Mouse (Mus musculus): Measurements from ENCODE around the gene Hist2h3c1. TPM values are rescaled to one million over a fixed set of nuclear protein-coding genes. Genes with fewer than 3 reads are reported as not detected.
A peak's percentile ranks its signal among the peaks of the same experiment; 100 is the strongest.
"Not testable (repeated sequence)": the region's sequence is repeated elsewhere in the genome, so short reads cannot be mapped to it uniquely, and the experiment has no call there.

Gene Hist2h3c1
- polyA plus RNA-seq, 1 experiment from 2014 or later = 1.4 TPM

GRCm38 (mm10) chr3:96261623-96262022 is 15.1 kb downstream of the Hist2h3c1 start:
- 62% methylated on average over 3 of the region's 3 CpGs for WGBS
- peak overlapping the region; percentile 92 for H3K9ac ChIP-seq
- H3K9me3 ChIP-seq (replicated peaks) = no peaks in the 10 kb centered on the region
- peaks cover 12% of the 10 kb centered on the region for H3K4me1 ChIP-seq (replicated peaks)
- no peak for ATAC-seq (ENCODE audit: insufficient number of reproducible peaks, low FRiP score)
- peak overlapping the region; percentile 77; the same call in 1 of the 2 replicates for H3K4me3 ChIP-seq
- H3K36me3 ChIP-seq = no peaks in the 10 kb centered on the region
- peak overlapping the region; percentile 99 for H3K27ac ChIP-seq (ENCODE audit: poor library complexity, severe bottlenecking)
- H3K4me2 ChIP-seq = peak overlapping the region; percentile 91
- no peaks in the 10 kb centered on the region for H3K27me3 ChIP-seq (replicated peaks)

GRCm38 (mm10) chr3:96262216-96262875 is 15.9 kb downstream of the Hist2h3c1 start:
- Histone ChIP-seq H3K4me3 (peak overlapping the region; percentile 77), H3K36me3 (no peaks in the 10 kb centered on the region), H3K27me3 (replicated peaks) (no peaks in the 10 kb centered on the region), H3K27ac (ENCODE audit: poor library complexity, severe bottlenecking) (peak overlapping the region; percentile 99), H3K4me1 (replicated peaks) (peaks cover 12% of the 10 kb centered on the region), H3K9ac (peak overlapping the region; percentile 92), H3K4me2 (peak overlapping the region; percentile 91), H3K9me3 (replicated peaks) (no peaks in the 10 kb centered on the region)
- 1% methylated on average over 19 of the region's 19 CpGs for WGBS
- ATAC-seq (ENCODE audit: insufficient number of reproducible peaks, low FRiP score) = peak; percentile 86

- WGBS = under 1% methylated on average over 40 of the region's 40 CpGs
- H3K9me3 ChIP-seq (replicated peaks) = no peaks in the 10 kb centered on the region
- H3K36me3 ChIP-seq = no peaks in the 10 kb centered on the region
- H3K27me3 ChIP-seq (replicated peaks) = no peaks in the 10 kb centered on the region
- H3K4me2 ChIP-seq = peak within 1 kb of the TSS; percentile 91
- H3K4me1 ChIP-seq (replicated peaks) = peaks cover 15% of the 10 kb centered on the region
- peak within 1 kb of the TSS; percentile 99 for H3K27ac ChIP-seq (ENCODE audit: poor library complexity, severe bottlenecking)
- peak within 1 kb of the TSS; percentile 77 for H3K4me3 ChIP-seq
- H3K9ac ChIP-seq = peak within 1 kb of the TSS; percentile 92
- peak; percentile 79 for ATAC-seq (ENCODE audit: insufficient number of reproducible peaks, low FRiP score)
These were observed 16.6 kb downstream of the Hist2h3c1 start, which contains the start of gene Hist2h4 for GRCm38 (mm10) chr3:96262979-96263550. Gene Hist2h4, minus strand, starts transcription at chr3:96263311.

GRCm38 (mm10) chr3:96263558-96264403 is 17.3 kb downstream of the Hist2h3c1 start:
- no peaks in the 10 kb centered on the region for H3K27me3 ChIP-seq (replicated peaks)
- 10% methylated on average over 27 of the region's 27 CpGs for WGBS
- no peaks in the 10 kb centered on the region for H3K9me3 ChIP-seq (replicated peaks)
- H3K4me1 ChIP-seq (replicated peaks) = peaks cover 17% of the 10 kb centered on the region
- ATAC-seq (ENCODE audit: insufficient number of reproducible peaks, low FRiP score) = no peak
- H3K27ac ChIP-seq (ENCODE audit: poor library complexity, severe bottlenecking) = peak overlapping the region; percentile 99
- peak overlapping the region; percentile 78 for H3K9ac ChIP-seq
- peak overlapping the region; percentile 91 for H3K4me2 ChIP-seq
- peak overlapping the region; percentile 77 for H3K4me3 ChIP-seq
- H3K36me3 ChIP-seq = no peaks in the 10 kb centered on the region

- Histone ChIP-seq H3K36me3 (no peaks in the 10 kb centered on the region), H3K27ac (ENCODE audit: poor library complexity, severe bottlenecking) (peak overlapping the region; percentile 99), H3K27me3 (replicated peaks) (no peaks in the 10 kb centered on the region), H3K4me3 (no peak overlapping the region; the same call in 1 of the 2 replicates), H3K9ac (0 out of 2 replicates have a peak overlapping the region, but pooled peaks have one; percentile 78), H3K9me3 (replicated peaks) (no peaks in the 10 kb centered on the region), H3K4me1 (replicated peaks) (peaks cover 17% of the 10 kb centered on the region), H3K4me2 (peak overlapping the region; percentile 91)
- WGBS = 81% methylated on average over 7 of the region's 7 CpGs
- no peak for ATAC-seq (ENCODE audit: insufficient number of reproducible peaks, low FRiP score)
These were observed 18.0 kb downstream of the Hist2h3c1 start for GRCm38 (mm10) chr3:96264404-96264949.

- no peak overlapping the region for H3K4me2 ChIP-seq
- H3K9ac ChIP-seq = no peak overlapping the region
- H3K36me3 ChIP-seq = no peaks in the 10 kb centered on the region
- H3K27me3 ChIP-seq (replicated peaks) = no peaks in the 10 kb centered on the region
- H3K27ac ChIP-seq (ENCODE audit: poor library complexity, severe bottlenecking) = no peak overlapping the region
- WGBS = 57% methylated on average over 8 of the region's 8 CpGs
- no peak for ATAC-seq (ENCODE audit: insufficient number of reproducible peaks, low FRiP score)
- H3K4me3 ChIP-seq = no peak overlapping the region
- H3K9me3 ChIP-seq (replicated peaks) = no peaks in the 10 kb centered on the region
- H3K4me1 ChIP-seq (replicated peaks) = peaks cover 17% of the 10 kb centered on the region
These were observed 19.7 kb downstream of the Hist2h3c1 start for GRCm38 (mm10) chr3:96266132-96266710.

GRCm38 (mm10) chr3:96267541-96267940 is 21.1 kb downstream of the Hist2h3c1 start:
- Histone ChIP-seq H3K9me3 (replicated peaks) (no peaks in the 10 kb centered on the region), H3K36me3 (no peaks in the 10 kb centered on the region), H3K4me1 (replicated peaks) (peaks cover 12% of the 10 kb centered on the region), H3K4me3 (no peak overlapping the region), H3K9ac (no peak overlapping the region), H3K4me2 (no peak overlapping the region), H3K27ac (ENCODE audit: poor library complexity, severe bottlenecking) (peak overlapping the region; percentile 88), H3K27me3 (replicated peaks) (no peaks in the 10 kb centered on the region)
- ATAC-seq (ENCODE audit: insufficient number of reproducible peaks, low FRiP score) = no peak
- 88% methylated on average over 4 of the region's 4 CpGs for WGBS

GRCm38 (mm10) chr3:96268051-96268775 is 21.7 kb downstream of the Hist2h3c1 start, which contains the start of gene Hist2h3b:
Gene Hist2h3b, plus strand, starts transcription at chr3:96268654.
- WGBS = 26% methylated on average over 28 of the region's 30 CpGs
- peak; percentile 56 for ATAC-seq (ENCODE audit: insufficient number of reproducible peaks, low FRiP score)

GRCm38 (mm10) chr3:96268776-96269378 is 22.4 kb downstream of the Hist2h3c1 start:
- peak overlapping the region; percentile 97 for H3K27ac ChIP-seq (ENCODE audit: poor library complexity, severe bottlenecking)
- peak overlapping the region; percentile 60 for H3K4me3 ChIP-seq
- whole genome bisulfite sequencing = under 1% methylated on average over 11 of the region's 44 CpGs
- not testable (repeated sequence) for H3K9me3 ChIP-seq (replicated peaks); H3K36me3 ChIP-seq; H3K27me3 ChIP-seq (replicated peaks)
- H3K9ac ChIP-seq = peak overlapping the region; percentile 71
- peak overlapping the region; percentile 95 for H3K4me2 ChIP-seq
- ATAC-seq (ENCODE audit: insufficient number of reproducible peaks, low FRiP score) = peak; percentile 29
- H3K4me1 ChIP-seq (replicated peaks) = peaks cover 11% of the 10 kb centered on the region

More at GRCm38 (mm10) chr3:96268051-96268775, 21.7 kb downstream of the Hist2h3c1 start, which contains the start of gene Hist2h3b:
- Histone ChIP-seq H3K9me3 (replicated peaks) (no peaks in the 10 kb centered on the region), H3K36me3 (no peaks in the 10 kb centered on the region), H3K4me2 (peak within 1 kb of the TSS; percentile 95), H3K27ac (ENCODE audit: poor library complexity, severe bottlenecking) (peak within 1 kb of the TSS; percentile 97), H3K9ac (peak within 1 kb of the TSS; percentile 71), H3K4me1 (replicated peaks) (peaks cover 12% of the 10 kb centered on the region), H3K27me3 (replicated peaks) (no peaks in the 10 kb centered on the region), H3K4me3 (peak within 1 kb of the TSS; percentile 60)

Data from heart, embryonic 12.5 days (tissue).